Mouse (Mus musculus) MEL (cell line): ENCODE measurements around the gene Fnip2.

Experiments used
- CTCF ChIP-seq, 3 experiments: IDR thresholded peaks in 2 of 3; conservative IDR thresholded peaks in 1 of 3; 2 replicates each; pipeline ENCODE4 v1.5.1; 2011 to 2012; ENCODE audit warnings: low read length in 3 of 3, low read depth in 2 of 3, mild to moderate bottlenecking in 2 of 3, improper control_type of control experiment in 1 of 3, inconsistent platforms in 1 of 3, mixed read lengths in 1 of 3, moderate library complexity in 1 of 3; ENCODE audit not compliant: control insufficient read depth in 1 of 3, insufficient read depth in 1 of 3, poor library complexity in 1 of 3, severe bottlenecking in 1 of 3
- EP300 ChIP-seq, 2 experiments: IDR thresholded peaks; 2 replicates each; pipeline ENCODE4 v1.6.1; 2011; ENCODE audit warnings: improper control_type of control experiment in 2 of 2, low read length in 2 of 2, low read depth in 1 of 2, mild to moderate bottlenecking in 1 of 2
- NRF1 ChIP-seq: IDR thresholded peaks from 2 replicates; pipeline ENCODE4 v1.6.1; 2014; ENCODE audit warnings: low read depth, mild to moderate bottlenecking, inconsistent platforms, low read length, improper control_type of control experiment, moderate library complexity; ENCODE audit not compliant: poor library complexity, insufficient read depth, severe bottlenecking
- POLR2AphosphoS2 ChIP-seq: IDR thresholded peaks from 2 replicates; pipeline ENCODE4 v1.6.1; 2011; ENCODE audit warnings: low read length, improper control_type of control experiment
- RAD21 ChIP-seq: IDR thresholded peaks from 2 replicates; pipeline ENCODE4 v1.6.1; 2011; ENCODE audit warnings: mild to moderate bottlenecking, low read depth, low read length, improper control_type of control experiment
- UBTF ChIP-seq: IDR thresholded peaks from 2 replicates; pipeline ENCODE4 v1.6.1; 2012; ENCODE audit warnings: low read depth, mild to moderate bottlenecking, inconsistent platforms, low read length, improper control_type of control experiment, moderate library complexity, borderline replicate concordance; ENCODE audit not compliant: insufficient read depth

- TF ChIP-seq CTCF (IDR thresholded peaks at IDR 0.05 in 2 of 3, conservative IDR thresholded peaks at IDR 0.05 in 1 of 3; ENCODE audit: control insufficient read depth in 1 of 3, insufficient read depth in 1 of 3, low read depth in 2 of 3, low read length in 3 of 3, poor library complexity in 1 of 3, severe bottlenecking in 1 of 3) (no peak), POLR2AphosphoS2 (no peak), NRF1 (no peak), UBTF (no peak), EP300 (IDR thresholded peaks at IDR 0.05; ENCODE audit: low read depth in 1 of 2, low read length in 2 of 2) (no peak), RAD21 (no peak)
These were observed 98.2 kb downstream of the Fnip2 start for GRCm38 (mm10) chr3:79469440-79469839.
